Mouse (Mus musculus): ENCODE results near the gene Gipr. TPM values are rescaled to one million over a fixed set of nuclear protein-coding genes. Genes with fewer than 3 reads are reported as not detected.

Gene Gipr
- polyA plus RNA-seq, 1 experiment from 2014 or later: 4.8 TPM

- Histone ChIP-seq H3K9ac (ENCODE audit: low read length) (peak within 1 kb of the TSS; percentile 29; the same call in 1 of the 2 replicates), H3K4me1 (ENCODE audit: control insufficient read depth, insufficient read depth, low read length) (peaks cover 9% of the 10 kb centered on the region), H3K27ac (ENCODE audit: low read depth, low read length) (no peak within 1 kb of the TSS), H3K4me2 (ENCODE audit: low read length) (peak within 1 kb of the TSS; percentile 45), H3K27me3 (replicated peaks; ENCODE audit: control insufficient read depth, insufficient read depth, low read length) (no peaks in the 10 kb centered on the region), H3K36me3 (ENCODE audit: control insufficient read depth, insufficient read depth, low read length) (no peaks in the 10 kb centered on the region), H3K4me3 (ENCODE audit: low read depth, low read length) (peak within 1 kb of the TSS; percentile 22), H3K9me3 (replicated peaks; ENCODE audit: control insufficient read depth, low read length) (peaks cover 5% of the 10 kb centered on the region; the same call in 1 of the 2 replicates)
- DNase-seq (ENCODE audit: low spot score): peak; percentile 69
- WGBS: 24% methylated on average over 55 of the region's 64 CpGs
- ATAC-seq: peak; percentile 35
These were observed 47.7 kb downstream of the Gipr start, which contains the start of gene Gm4969 for GRCm38 (mm10) chr7:19118028-19118771. Gene Gm4969, minus strand, starts transcription at chr7:19118368.

GRCm38 (mm10) chr7:19109565-19109964 is 56.4 kb downstream of the Gipr start:
- no peaks in the 10 kb centered on the region for H3K36me3 ChIP-seq (ENCODE audit: control insufficient read depth, insufficient read depth, low read length)
- 86% methylated on average over 1 of the region's 1 CpGs for WGBS

GRCm38 (mm10) chr7:19107436-19107835 is 58.5 kb downstream of the Gipr start:
- Histone ChIP-seq H3K4me1 (ENCODE audit: control insufficient read depth, insufficient read depth, low read length) (no peaks in the 10 kb centered on the region), H3K9ac (ENCODE audit: low read length) (no peak overlapping the region), H3K9me3 (replicated peaks; ENCODE audit: control insufficient read depth, low read length) (no peaks in the 10 kb centered on the region), H3K4me3 (ENCODE audit: low read depth, low read length) (no peak overlapping the region), H3K4me2 (ENCODE audit: low read length) (no peak overlapping the region), H3K36me3 (ENCODE audit: control insufficient read depth, insufficient read depth, low read length) (no peaks in the 10 kb centered on the region), H3K27me3 (replicated peaks; ENCODE audit: control insufficient read depth, insufficient read depth, low read length) (no peaks in the 10 kb centered on the region), H3K27ac (ENCODE audit: low read depth, low read length) (no peak overlapping the region)
- ATAC-seq (no peak), DNase-seq (ENCODE audit: low spot score) (no peak)
- WGBS: 65% methylated on average over 3 of the region's 3 CpGs

More at GRCm38 (mm10) chr7:19109565-19109964, 56.4 kb downstream of the Gipr start:
- no peak overlapping the region for H3K9ac ChIP-seq (ENCODE audit: low read length)
- H3K4me1 ChIP-seq (ENCODE audit: control insufficient read depth, insufficient read depth, low read length): no peaks in the 10 kb centered on the region
- ATAC-seq: no peak
- no peak overlapping the region for H3K27ac ChIP-seq (ENCODE audit: low read depth, low read length)
- no peak overlapping the region for H3K4me3 ChIP-seq (ENCODE audit: low read depth, low read length)
- H3K27me3 ChIP-seq (replicated peaks; ENCODE audit: control insufficient read depth, insufficient read depth, low read length): no peaks in the 10 kb centered on the region
- DNase-seq (ENCODE audit: low spot score): no peak
- no peak overlapping the region for H3K4me2 ChIP-seq (ENCODE audit: low read length)
- no peaks in the 10 kb centered on the region for H3K9me3 ChIP-seq (replicated peaks; ENCODE audit: control insufficient read depth, low read length)

MicroRNA genes within 50 kb of the gene (microRNA counts, 519-probe panel; counts per million panel counts)
- not detected for microRNA mmu-miR-330

Small RNA genes within 50 kb of the gene (microRNA-seq; reads per million reads assigned to microRNA genes)
- gene Mir330: 404 reads per million, percentile 73 among the genes with 10 or more reads in this experiment

Other genes with a start within 250 kb of the Gipr start
- gene Nova2, start 240.2 kb downstream of the Gipr start, polyA plus RNA-seq (2014; fragmentation: Nextera tagmentation; extraction: Ambion mirVana): 13.1 and 15.7 TPM in 2 replicates
- gene Nanos2, start 178.7 kb downstream of the Gipr start, polyA plus RNA-seq (2014; fragmentation: Nextera tagmentation; extraction: Ambion mirVana): 0.18 and 0.49 TPM in 2 replicates
- gene Mypop, start 174.9 kb downstream of the Gipr start, polyA plus RNA-seq (2014; fragmentation: Nextera tagmentation; extraction: Ambion mirVana): 3.6 and 3.9 TPM in 2 replicates
- gene Irf2bp1, start 162.1 kb downstream of the Gipr start, polyA plus RNA-seq (2014; fragmentation: Nextera tagmentation; extraction: Ambion mirVana): 25.9 and 33.3 TPM in 2 replicates
- gene Foxa3, start 142.6 kb downstream of the Gipr start, polyA plus RNA-seq (2014; fragmentation: Nextera tagmentation; extraction: Ambion mirVana): not detected in 2 replicates
- 19.1 and 22.7 TPM in 2 replicates for gene Sympk, start 141.8 kb downstream of the Gipr start, polyA plus RNA-seq (2014; fragmentation: Nextera tagmentation; extraction: Ambion mirVana)
- gene Rsph6a, start 111.4 kb downstream of the Gipr start, polyA plus RNA-seq (2014; fragmentation: Nextera tagmentation; extraction: Ambion mirVana): not detected in 2 replicates
- gene Dmwd, start 89.9 kb downstream of the Gipr start, polyA plus RNA-seq (2014; fragmentation: Nextera tagmentation; extraction: Ambion mirVana): 28.0 and 29.1 TPM in 2 replicates
- gene Dmpk, start 82.3 kb downstream of the Gipr start, polyA plus RNA-seq (2014; fragmentation: Nextera tagmentation; extraction: Ambion mirVana): 4.4 and 7.8 TPM in 2 replicates
- gene Six5, start 71.5 kb downstream of the Gipr start, polyA plus RNA-seq (2014; fragmentation: Nextera tagmentation; extraction: Ambion mirVana): 2.4 and 3.5 TPM in 2 replicates
- 2.2 and 3.3 TPM in 2 replicates for gene Gm4969, start 47.8 kb downstream of the Gipr start, polyA plus RNA-seq (2014; fragmentation: Nextera tagmentation; extraction: Ambion mirVana)
- gene Fbxo46, start 46.3 kb downstream of the Gipr start, polyA plus RNA-seq (2014; fragmentation: Nextera tagmentation; extraction: Ambion mirVana): 10.1 and 11.9 TPM in 2 replicates
- gene Qpctl, start 16.8 kb downstream of the Gipr start, polyA plus RNA-seq (2014; fragmentation: Nextera tagmentation; extraction: Ambion mirVana): 11.1 and 14.0 TPM in 2 replicates
- gene Snrpd2, start 16.4 kb downstream of the Gipr start, polyA plus RNA-seq (2014; fragmentation: Nextera tagmentation; extraction: Ambion mirVana): 141 and 155 TPM in 2 replicates
- gene Eml2, start 10.3 kb upstream of the Gipr start, polyA plus RNA-seq (2014; fragmentation: Nextera tagmentation; extraction: Ambion mirVana): 3.4 TPM in 2 replicates
- gene Gpr4, start 46.4 kb upstream of the Gipr start, polyA plus RNA-seq (2014; fragmentation: Nextera tagmentation; extraction: Ambion mirVana): 1.8 and 2.3 TPM in 2 replicates
- gene Opa3, start 62.2 kb upstream of the Gipr start, polyA plus RNA-seq (2014; fragmentation: Nextera tagmentation; extraction: Ambion mirVana): 42.5 TPM in 2 replicates
- 27.1 and 32.3 TPM in 2 replicates for gene Vasp, start 105.7 kb upstream of the Gipr start, polyA plus RNA-seq (2014; fragmentation: Nextera tagmentation; extraction: Ambion mirVana)
- 0.30 and 0.67 TPM in 2 replicates for gene Ppm1n, start 113.9 kb upstream of the Gipr start, polyA plus RNA-seq (2014; fragmentation: Nextera tagmentation; extraction: Ambion mirVana)
- gene Rtn2, start 116.5 kb upstream of the Gipr start, polyA plus RNA-seq (2014; fragmentation: Nextera tagmentation; extraction: Ambion mirVana): 102 and 109 TPM in 2 replicates
- gene Fosb, start 143.9 kb upstream of the Gipr start, polyA plus RNA-seq (2014; fragmentation: Nextera tagmentation; extraction: Ambion mirVana): 0.17 TPM in 1 of 2 replicates, not detected in the other
- 99.5 and 101 TPM in 2 replicates for gene Ercc1, start 178.7 kb upstream of the Gipr start, polyA plus RNA-seq (2014; fragmentation: Nextera tagmentation; extraction: Ambion mirVana)
- gene Cd3eap, start 193.4 kb upstream of the Gipr start, polyA plus RNA-seq (2014; fragmentation: Nextera tagmentation; extraction: Ambion mirVana): 18.4 and 20.0 TPM in 2 replicates
- 1.1 and 1.3 TPM in 2 replicates for gene Ppp1r13l, start 193.6 kb upstream of the Gipr start, polyA plus RNA-seq (2014; fragmentation: Nextera tagmentation; extraction: Ambion mirVana)
- 12.9 and 15.2 TPM in 2 replicates for gene Ercc2, start 215.9 kb upstream of the Gipr start, polyA plus RNA-seq (2014; fragmentation: Nextera tagmentation; extraction: Ambion mirVana)
- gene Klc3, start 238.0 kb upstream of the Gipr start, polyA plus RNA-seq (2014; fragmentation: Nextera tagmentation; extraction: Ambion mirVana): 0.81 and 1.3 TPM in 2 replicates
- gene Ckm, start 238.6 kb upstream of the Gipr start, polyA plus RNA-seq (2014; fragmentation: Nextera tagmentation; extraction: Ambion mirVana): not detected in 2 replicates